Mouse (Mus musculus) brain, adult 2 months (tissue): ENCODE measurements around the gene Ctcf.
"Not testable (repeated sequence)": the region's sequence is repeated elsewhere in the genome, so short reads cannot be mapped to it uniquely, and the experiment has no call there.

Source experiments
- DNase-seq: peaks from one replicate; pipeline ENCODE4 v3.0.0; 2011; ENCODE audit warnings: low read depth, low spot score

The Ctcf gene

GRCm38 (mm10) chr8:105636018-105636962 is at the start of gene Ctcf:
Gene Ctcf, plus strand, starts transcription at chr8:105636568.
- peak; percentile 96 for DNase-seq

GRCm38 (mm10) chr8:105592431-105592830 is 43.9 kb upstream of the Ctcf start:
- DNase-seq, result no peak

- DNase-seq, result peak; percentile 75
Observed at GRCm38 (mm10) chr8:105593859-105594258, 42.5 kb upstream of the Ctcf start.

DNA sequence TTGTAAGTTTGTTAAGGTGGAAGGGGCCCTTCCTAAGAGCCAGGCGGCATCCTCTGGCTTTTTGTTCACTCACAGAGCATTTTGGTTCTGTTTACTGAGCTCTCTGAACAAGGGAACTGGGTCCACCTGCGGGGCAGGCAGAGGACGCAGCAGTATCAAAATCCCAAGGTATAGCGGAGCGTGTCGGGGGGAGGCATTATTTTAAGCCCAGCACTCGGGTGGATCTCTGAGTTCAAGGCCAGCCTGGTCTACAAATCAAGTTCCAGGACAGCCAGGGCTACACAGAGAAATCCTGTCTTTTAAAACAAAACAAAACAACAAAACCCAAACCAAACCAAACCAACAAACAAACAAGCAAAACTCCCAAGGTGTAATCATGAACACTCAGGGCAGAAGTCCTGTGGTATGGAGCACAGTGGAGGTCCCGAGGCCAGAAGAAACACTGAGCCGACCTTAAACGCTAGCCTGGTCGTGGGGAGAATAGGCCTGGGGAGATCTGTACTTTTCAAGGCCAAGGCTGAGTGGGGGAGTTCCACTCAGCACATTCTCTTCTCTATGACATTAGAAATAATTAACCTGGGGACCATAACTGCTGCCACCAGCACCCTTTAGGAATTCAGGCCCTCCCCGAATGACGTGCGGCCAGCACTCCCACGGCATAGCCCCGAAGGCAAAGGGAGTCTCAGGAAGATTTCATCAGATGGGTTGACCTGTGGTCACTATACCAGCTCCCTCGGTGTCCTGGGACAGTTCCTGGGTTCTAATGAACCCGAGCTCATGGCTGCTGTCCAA is 41.7 kb upstream of the Ctcf start:
- no peak for DNase-seq

DNA sequence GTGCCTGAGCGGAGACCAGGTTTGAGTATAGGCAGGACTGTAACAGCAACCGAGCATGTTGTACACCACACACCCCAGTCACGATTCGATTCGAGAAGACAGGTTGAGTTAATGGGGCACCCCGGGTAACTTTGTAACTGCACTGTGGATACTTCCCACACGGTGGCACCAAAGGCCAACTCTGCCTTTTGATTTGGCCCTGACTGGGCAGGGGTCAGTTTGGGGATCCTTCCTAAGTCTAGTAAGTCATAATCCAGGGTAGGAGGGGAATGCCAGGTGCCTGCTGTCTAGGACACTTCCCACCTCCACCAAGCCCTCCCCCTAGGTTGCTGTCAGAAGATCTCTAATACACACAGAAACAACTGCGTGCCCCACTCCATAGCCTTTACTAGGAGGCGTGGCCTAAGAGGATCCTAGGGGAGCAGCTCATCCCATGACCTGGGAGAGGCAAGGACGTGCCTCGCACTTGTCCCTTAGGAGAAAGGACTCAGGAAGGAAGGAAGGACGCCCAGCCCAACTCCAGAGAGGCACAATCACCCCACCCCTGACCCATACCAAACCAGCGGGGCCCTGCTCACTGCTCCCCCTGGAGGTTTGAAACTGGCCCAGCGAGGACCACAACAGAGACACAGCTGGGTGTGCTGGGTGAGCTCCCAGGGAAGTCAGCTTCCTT is 39.9 kb upstream of the Ctcf start:
- peak; percentile 56 for DNase-seq

GRCm38 (mm10) chr8:105598777-105599176 is 37.6 kb upstream of the Ctcf start:
- no peak for DNase-seq

DNA sequence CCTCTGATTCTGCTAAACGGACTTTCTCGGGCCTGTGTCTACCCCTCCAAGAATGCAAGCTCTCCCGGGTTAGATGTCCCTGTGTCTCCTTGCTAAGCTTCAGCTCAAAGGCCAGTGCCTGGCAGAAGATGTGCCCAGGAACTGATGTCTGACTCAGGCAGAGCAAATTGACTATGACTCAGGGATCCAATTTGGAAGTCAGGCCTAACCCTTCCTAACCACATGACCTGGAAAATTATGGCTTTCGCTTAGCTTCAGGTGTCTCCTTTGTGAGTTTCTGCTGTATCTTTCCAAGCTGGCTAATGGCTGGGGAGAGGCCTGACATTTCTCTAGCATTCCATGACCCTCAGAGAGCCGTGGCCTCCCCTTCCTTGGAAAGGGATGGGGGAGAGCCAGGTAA is 35.1 kb upstream of the Ctcf start:
- peak; percentile 79 for DNase-seq

DNA sequence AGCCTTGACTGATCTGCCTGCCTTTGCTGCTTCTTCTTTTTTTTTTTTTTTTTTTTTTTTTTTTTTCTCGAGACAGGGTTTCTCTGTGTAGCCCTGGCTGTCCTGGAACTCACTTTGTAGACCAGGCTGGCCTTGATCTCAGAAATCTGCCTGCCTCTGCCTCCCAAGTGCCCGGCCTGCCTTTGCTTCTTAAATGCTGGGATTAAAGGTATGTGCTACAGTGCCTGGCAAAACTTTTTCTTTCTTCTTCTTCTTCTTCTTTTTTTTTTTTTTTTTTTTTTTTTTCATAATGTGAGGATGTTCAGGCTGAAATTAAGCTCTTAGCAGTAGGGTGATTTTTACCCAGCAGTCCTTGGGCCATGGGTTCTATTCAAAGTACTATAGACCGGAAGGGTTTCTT is 33.8 kb upstream of the Ctcf start:
- DNase-seq, result not testable (repeated sequence)

- DNase-seq, result peak; percentile 85
Observed at GRCm38 (mm10) chr8:105604804-105605381, 31.5 kb upstream of the Ctcf start, which contains the start of gene Ripor1. Gene Ripor1, plus strand, starts transcription at chr8:105605255.

- peak; percentile 60 for DNase-seq
Observed at GRCm38 (mm10) chr8:105605491-105606188, 30.7 kb upstream of the Ctcf start.

- DNase-seq, result peak; percentile 90
Observed at GRCm38 (mm10) chr8:105606189-105607023, 30.0 kb upstream of the Ctcf start.

GRCm38 (mm10) chr8:105607062-105607461 is 29.3 kb upstream of the Ctcf start:
- DNase-seq, result no peak

GRCm38 (mm10) chr8:105607684-105608083 is 28.7 kb upstream of the Ctcf start:
- DNase-seq, result peak; percentile 65

DNA sequence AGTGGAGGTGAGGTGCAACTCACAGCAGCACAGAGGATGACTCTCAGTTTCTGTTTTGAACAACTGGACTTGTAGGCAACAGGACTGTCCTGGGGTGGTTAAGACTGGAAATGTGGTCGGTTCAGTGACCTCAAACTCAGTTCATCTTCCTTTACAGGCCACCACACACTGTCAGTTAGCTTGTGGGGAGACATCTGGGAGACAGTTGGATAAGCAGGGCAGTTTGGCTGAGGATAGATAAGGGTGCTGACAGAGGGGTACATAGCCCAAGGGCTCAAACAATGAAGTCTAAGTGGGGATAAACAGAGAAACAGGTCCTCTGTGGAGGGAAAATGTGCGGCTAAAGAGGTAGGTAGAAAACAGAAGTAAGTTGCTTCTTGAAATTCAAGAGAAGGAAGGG is 27.0 kb upstream of the Ctcf start:
- no peak for DNase-seq

DNA sequence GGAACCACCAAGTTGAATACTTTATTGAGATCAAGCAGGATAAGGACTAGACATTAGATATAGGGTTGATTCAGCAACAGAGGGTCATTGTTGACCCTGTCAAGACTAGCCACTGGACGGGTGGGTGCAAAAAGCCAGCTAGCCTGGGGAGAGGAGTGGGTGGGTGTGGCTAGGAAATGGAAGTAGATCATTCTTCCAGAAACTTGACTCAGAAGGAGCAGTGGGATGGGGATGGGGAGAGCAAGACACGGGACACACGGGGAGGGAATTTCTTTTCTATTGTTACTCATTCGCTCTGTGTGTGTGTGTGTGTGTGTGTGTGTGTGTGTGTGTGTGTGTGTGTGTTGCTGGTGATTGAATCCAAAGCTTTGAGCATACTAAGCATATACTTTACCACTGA is 26.6 kb upstream of the Ctcf start:
- DNase-seq, result no peak

DNA sequence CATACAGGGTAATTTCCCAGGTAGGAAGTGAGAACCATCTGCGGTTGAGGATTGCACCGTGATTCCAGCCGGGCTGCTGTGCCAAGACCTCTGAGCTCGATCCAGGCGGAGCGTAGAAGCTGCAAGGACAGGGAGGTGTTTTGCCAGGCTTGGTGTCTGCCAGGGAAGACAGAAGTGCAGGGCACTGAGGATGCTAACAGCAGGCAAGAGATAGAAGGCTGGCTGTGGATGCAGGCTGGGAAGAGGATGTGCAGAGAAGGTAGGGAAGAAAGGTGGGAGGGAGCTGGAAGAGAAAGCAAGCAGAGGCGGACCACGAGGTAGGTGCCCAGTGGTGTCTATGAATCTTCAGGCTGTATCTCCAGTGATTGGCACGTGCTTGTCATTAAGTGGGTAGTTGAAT is 24.5 kb upstream of the Ctcf start:
- peak; percentile 73 for DNase-seq

DNA sequence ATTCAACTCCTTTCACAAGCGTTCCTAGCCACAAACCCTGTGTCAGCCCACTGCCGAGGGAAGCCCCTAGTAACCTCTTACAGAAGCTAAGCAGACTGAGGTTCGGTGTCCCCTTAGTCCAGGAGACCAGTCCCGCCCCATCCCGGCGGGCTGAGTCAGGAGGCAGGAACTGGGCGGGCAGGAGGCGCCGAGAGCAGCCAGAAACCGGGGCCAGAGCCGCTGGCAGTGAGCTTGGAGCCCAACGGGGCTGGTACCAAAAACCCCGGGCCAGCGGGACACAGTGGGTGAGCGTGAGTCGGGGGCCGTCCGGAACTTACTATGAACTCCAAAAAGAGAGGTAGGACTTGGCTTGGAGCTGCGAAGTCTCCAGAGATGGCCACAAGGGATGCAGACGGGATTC is 23.3 kb upstream of the Ctcf start:
- DNase-seq, result no peak

- no peak for DNase-seq
Observed at GRCm38 (mm10) chr8:105613830-105614511, 22.4 kb upstream of the Ctcf start.

DNA sequence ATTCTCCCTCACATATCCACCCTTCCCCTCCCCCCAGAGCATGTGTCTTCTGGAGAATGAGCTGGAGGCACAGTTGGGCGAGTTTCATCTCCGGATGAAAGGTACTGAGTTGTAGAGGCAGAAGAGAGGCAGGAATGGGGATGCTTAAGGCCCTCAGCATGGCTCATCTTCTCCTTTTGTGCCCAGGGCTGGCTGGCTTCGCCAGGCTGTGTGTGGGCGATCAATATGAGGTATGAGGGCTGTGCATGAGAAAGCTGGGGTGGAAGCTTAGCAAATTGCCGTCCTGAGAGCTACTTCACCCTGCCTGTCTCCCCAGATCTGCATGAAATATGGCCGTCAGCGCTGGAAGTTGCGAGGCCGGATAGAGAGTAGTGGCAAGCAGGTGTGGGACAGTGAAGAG is 20.4 kb upstream of the Ctcf start:
- DNase-seq, result peak; percentile 80
